Mouse (Mus musculus): Measurements from ENCODE around the gene Socs1.
"Not testable (repeated sequence)": the region's sequence is repeated elsewhere in the genome, so short reads cannot be mapped to it uniquely, and the experiment has no call there.

The Socs1 gene

GRCm38 (mm10) chr16:10785371-10786231, at the start of gene Socs1:
Gene Socs1 (minus strand): TSS chr16:10785536.
- DNase-seq: peak; percentile 95

DNA sequence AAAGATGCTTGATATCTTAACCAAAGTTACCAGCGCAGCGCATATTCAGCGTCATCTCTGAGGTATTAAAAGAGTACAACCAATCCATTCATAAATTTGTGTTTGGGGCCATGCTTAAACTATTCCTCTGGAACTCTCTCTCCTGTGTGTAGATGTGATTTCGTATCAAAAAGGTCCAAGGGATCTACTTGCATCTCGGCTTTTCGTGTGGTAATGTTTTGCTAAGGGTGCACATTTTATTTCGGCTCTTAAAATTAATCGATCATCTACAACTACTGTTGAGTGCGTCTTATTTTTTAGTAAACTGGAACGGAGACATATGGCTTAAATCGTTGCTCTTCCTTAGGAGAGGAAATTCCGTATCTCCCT, 49.2 kb upstream of the Socs1 start:
- no peak for DNase-seq

- peak; percentile 26 for DNase-seq
Measured at GRCm38 (mm10) chr16:10828461-10828805, 43.1 kb upstream of the Socs1 start.

DNA sequence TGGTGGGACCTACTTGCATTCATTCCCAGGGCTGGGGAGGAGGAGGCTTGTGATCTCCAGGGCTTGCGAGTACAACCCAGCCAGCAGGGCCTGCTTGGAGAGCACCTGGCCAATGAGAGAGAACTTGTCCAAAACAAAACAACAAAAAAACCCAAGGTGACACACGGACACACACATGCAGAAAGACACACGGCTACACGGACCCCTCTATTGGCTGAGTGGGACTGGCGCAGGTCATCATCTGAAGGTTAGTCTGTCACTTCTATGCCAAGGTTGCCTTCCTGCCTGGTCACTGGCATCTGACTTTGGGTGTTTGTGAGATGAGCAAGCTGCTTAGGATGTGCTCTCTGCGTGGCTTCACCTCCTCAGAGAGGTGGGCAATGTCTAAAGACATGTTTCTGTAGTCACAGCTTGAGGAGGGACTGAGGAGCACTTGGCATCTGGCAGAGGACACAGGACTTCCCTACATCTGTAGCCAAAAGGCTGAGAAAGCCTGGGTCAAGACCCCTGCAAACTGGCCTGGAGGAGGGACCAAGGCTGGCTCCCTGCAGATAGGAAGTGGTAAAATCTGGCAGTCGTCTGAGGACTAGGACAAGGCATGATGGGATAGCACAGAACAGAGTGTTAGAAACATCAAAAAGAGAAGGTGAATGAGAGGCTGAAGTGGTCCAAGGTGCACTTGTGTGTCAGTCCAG, 42.6 kb upstream of the Socs1 start:
- DNase-seq: no peak

GRCm38 (mm10) chr16:10827269-10827668, 41.9 kb upstream of the Socs1 start:
- DNase-seq: no peak

GRCm38 (mm10) chr16:10825840-10826239, 40.5 kb upstream of the Socs1 start:
- DNase-seq: no peak

DNA sequence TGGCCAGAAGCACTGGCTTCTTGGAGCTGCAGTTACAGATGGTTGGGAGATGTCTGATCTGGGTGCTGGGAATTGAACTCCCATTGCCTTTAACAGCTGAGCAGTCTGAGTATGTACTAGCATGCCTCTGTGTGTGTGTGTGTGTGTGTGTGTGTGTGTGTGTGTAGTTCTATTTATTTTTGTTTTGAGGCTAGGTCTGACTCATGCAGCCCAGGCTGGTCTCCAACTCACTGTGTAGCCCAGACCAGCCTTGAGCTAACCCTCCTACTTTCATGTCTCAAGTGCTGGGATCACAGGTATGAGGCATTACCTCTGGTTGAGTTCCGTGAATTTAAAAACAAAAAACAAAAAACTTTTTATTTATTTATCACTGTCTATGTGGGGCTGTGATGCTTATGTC, 39.2 kb upstream of the Socs1 start:
- DNase-seq: no peak

DNA sequence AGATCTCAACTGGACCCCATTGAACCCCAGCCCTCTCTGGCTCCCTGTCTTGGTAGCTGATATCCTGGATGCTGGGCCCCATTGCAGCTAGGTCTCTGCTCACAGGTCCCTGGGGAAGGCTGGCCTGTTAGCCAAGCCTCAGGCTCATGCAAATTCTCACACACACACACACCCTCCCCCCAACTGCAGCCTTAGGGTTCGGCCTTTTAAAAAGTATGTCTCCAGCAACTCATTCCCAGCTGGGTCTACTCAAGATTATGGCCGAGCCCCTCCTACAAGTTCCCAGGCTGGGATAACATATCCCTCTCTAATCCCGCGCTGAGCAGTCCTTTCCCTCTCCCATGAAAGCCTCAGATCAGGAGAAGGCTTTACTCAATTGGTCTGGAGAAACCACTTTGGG, 36.1 kb upstream of the Socs1 start:
- peak; percentile 37 for DNase-seq

DNA sequence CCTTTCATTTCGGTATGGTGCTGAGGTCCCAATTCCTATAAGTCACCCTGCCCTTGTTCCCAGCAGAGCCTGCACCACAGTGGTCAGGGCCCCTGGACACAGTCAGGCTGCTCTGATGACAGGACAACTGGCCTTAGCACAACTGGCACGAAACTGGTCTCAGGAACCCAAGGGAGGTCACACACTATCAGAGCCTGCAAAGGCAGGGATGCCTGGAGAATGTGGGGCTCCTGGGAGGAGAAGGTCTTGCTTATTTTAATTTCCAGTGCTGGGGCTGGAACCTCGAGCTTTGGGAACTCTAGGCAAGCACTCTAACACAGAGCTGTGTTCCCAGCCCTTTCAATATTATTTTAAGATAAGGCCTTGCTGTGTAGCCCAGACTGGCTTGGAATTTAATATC, 34.6 kb upstream of the Socs1 start:
- DNase-seq: no peak

DNA sequence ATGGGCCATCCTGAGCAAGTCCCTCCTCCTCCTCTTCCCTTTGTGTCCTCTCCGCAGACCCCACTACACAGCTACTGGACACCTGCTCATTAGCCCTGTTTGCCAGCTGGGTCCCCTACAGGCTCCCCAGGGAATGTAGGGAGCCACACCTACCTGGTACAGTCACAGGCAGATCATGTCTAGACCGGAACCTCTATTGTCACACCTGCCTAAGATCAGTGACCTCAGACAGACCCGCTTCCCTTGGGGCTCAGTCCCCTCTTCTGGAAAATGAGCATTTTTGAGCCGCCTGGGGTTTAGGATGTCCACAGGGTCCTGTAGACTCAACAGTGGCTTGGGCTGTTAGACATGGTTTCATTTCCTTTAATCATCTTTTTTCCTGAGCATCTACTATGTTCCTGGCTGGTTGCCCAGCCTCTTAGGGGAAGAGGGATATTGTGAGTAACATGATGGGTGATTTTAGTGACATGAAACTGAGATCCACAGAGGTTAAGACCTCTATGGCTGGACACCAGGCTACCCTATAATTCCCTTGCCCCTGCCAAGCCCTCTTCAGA, 33.3 kb upstream of the Socs1 start:
- DNase-seq: no peak

GRCm38 (mm10) chr16:10814864-10815263, 29.5 kb upstream of the Socs1 start:
- DNase-seq: no peak

GRCm38 (mm10) chr16:10813726-10814125, 28.4 kb upstream of the Socs1 start:
- DNase-seq: no peak

- no peak for DNase-seq
Measured at GRCm38 (mm10) chr16:10812865-10813371, 27.6 kb upstream of the Socs1 start, which contains the start of gene Gm11172. Gene Gm11172 (plus strand): TSS chr16:10812915.

DNA sequence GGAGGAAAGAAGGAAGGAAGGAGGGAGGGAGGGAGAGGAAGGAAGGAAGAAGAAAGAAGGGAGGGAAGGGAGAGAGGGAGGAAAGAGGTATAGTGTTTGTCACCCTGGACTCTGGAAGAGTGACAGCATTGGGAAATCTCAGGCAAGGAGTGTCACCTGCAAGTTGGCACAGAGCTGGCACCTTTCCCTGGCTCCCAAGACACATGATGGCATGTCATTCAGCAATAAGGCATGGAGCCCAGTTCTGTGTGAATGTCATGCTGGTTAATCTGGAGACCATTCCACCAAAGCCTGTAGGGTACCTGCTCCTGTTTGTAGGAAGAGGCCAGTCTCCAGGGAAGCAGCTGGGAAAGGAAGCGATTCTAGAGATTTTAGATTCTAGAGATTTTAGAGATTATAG, 25.0 kb upstream of the Socs1 start:
- DNase-seq: no peak

DNA sequence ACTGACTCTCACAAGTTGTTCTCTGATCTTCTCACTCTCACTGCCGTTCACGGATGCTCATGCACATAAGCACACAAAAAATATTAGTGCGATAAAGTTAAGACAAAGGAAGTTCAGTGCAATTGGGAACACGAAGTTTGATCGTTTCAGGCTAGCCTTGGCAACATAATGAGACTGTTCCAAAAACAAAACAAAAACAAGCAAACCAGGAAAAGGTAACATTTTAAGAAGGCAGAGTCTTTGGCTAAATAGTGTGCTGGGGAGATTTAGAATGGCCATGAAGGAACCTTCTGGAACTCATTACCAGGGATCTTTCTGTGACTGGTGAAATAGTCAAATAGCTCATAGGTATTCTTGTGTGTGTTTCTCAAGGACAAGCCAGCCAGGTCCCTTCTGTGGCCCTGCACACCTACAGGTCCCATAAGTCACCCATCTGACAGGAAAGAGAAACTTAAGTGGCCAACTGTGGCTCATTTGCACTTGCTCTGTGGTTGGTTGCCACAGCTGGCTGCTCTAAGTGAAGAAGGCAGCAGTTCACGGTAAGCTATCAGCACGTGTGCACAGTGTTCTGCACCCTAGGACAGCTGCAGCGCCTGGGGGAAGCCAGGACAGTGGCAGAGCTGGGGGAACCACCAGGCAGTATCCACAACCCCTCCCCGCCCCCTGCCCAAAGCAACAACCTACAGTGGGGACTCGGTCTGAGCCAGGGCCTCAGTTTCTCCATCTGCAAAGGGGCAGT, 20.6 kb upstream of the Socs1 start, which contains the start of gene Prm1:
Prm1 (minus strand) TSS at position 51 of the 739 bp plus-strand sequence.
- no peak for DNase-seq

GRCm38 (mm10) chr16:10802420-10802819, 17.1 kb upstream of the Socs1 start:
- not testable (repeated sequence) for DNase-seq

GRCm38 (mm10) chr16:10796034-10796433, 10.7 kb upstream of the Socs1 start, which contains the start of gene Prm2:
Gene Prm2 (minus strand): TSS chr16:10796134.
- DNase-seq: no peak

DNA sequence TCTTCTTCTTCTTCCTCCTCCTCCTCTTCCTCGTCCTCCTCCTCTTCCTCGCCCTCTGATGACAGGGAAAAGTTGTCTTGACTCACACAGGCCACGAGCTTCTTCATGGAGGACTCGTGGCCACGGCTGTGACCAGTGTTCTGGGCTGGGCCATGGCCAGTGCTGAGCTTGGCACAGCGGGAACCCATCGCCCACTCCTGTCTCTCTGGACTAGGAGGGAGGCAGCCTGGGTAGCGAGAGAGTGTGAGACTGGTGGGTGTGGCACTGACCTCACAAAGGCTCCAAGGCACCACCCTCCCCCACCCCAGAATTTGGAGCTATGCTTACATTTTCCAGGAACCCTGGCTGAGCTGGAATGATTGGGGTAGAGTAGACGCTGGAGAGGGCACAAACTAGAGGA, 5.4 kb upstream of the Socs1 start, which contains the start of gene Prm3:
Prm3 (minus strand) TSS at position 213 of the 400 bp plus-strand sequence.
- DNase-seq: no peak

DNA sequence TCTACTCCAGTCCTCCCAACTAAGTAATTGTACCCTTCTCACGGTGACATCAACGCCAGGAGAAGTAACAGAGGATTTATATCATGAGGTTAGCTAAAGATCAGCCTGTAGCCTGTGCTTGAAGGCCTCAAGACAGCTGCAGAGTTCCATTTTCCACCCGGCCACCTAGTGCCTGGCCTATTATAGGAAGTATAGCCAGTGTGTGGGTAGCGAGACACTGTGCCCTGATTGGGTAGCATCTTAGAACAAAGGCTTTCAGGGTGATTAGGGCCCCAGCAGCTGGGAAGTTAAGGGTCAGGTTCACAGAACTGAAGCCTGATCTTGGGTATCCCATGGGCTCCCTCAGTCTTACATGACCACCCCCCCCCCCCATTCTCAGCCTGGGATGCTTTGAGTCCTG, 3.5 kb upstream of the Socs1 start:
- DNase-seq: no peak

DNA sequence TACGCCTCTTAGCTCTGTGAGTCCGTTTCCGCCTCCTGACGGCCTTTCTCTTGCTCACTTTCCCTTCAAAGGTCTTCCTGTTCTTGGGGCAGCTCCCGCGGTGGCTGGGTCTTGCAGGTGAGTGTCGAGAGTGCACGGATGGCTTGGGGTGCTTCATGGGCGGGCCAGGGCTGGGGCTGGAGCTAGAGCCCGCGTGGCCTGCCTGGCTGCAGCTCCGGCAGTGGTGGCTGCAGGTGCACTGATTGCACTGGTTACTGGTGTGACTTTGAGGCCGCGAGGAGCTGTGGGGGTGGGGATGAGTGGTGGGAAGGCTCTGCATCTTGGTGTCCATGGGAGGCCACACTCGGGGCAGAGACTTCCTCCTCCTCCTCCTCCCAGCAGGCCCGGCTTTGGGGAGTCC, 2.9 kb upstream of the Socs1 start, which contains the start of gene Tnp2:
Tnp2 (minus strand) TSS at position 390 of the 400 bp plus-strand sequence.
- DNase-seq: no peak

- no peak for DNase-seq
Measured at GRCm38 (mm10) chr16:10787548-10788058, 2.3 kb upstream of the Socs1 start.

DNA sequence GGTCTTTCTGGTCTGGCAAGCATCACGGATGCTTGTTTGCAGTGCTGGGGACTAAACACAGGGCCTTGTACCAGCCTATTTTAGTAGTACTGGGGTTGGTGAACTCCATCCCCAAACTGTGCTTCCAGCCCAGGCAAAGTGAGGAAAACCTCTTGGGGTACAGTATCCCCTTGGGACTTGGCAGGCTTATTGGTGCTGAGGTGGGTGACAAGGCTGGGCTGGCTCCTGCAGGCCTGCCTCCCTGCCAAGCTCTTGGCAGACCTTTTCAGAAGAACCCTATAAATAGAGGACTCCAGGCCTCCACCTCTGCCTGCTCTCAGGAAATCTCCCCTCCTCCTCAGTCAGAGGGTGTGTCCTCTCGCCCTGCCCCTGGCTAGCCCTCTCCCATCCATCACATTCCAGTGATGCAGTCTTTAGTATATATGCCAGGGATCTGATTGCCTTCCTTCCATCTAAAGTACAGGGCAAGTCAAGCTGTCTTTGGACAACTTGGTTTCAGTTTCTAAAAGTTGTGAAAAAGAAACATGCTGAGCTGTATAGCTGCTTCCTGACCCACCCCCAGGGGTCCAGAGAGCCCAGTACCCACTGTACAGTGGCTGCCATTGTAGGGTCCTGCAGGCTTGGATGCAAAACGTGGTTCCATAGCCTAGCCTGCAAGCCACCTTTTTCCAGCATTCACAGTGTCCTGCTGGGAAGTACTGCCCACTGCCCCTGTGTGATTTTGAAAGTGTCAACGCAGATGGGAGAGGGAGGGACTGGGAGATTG, 1.6 kb upstream of the Socs1 start:
- no peak for DNase-seq
